Mouse (Mus musculus): ENCODE measurements around the gene Mbnl2.

Gene Mbnl2

GRCm38 (mm10) chr14:120402715-120403114 is 127.2 kb downstream of the Mbnl2 start:
- intact Hi-C loops (cut with DNase I) = loop anchor here (5.0 kb wide), 1 partner anchor 325 kb away; no protein-coding TSS in a partner anchor

- intact Hi-C loops (cut with DNase I) = loop anchor here (5.0 kb wide), 1 partner anchor 327 kb away; no protein-coding TSS in a partner anchor
These were observed 128.9 kb downstream of the Mbnl2 start for GRCm38 (mm10) chr14:120404364-120404763.

- intact Hi-C loops (cut with DNase I) = loop anchor here (5.0 kb wide), 1 partner anchor 328 kb away; no protein-coding TSS in a partner anchor
These were observed 129.5 kb downstream of the Mbnl2 start for GRCm38 (mm10) chr14:120404811-120405582.

- intact Hi-C loops (cut with DNase I) = no loop called here
These were observed 130.1 kb downstream of the Mbnl2 start for GRCm38 (mm10) chr14:120405597-120405996.

GRCm38 (mm10) chr14:120406271-120406670 is 130.8 kb downstream of the Mbnl2 start:
- intact Hi-C loops (cut with DNase I) = no loop called here

- intact Hi-C loops (cut with DNase I) = no loop called here
These were observed 131.4 kb downstream of the Mbnl2 start for GRCm38 (mm10) chr14:120406820-120407219.

- intact Hi-C loops (cut with DNase I) = no loop called here
These were observed 134.4 kb downstream of the Mbnl2 start for GRCm38 (mm10) chr14:120409854-120410253.

- intact Hi-C loops (cut with DNase I) = no loop called here
These were observed 141.4 kb downstream of the Mbnl2 start for GRCm38 (mm10) chr14:120416886-120417285.

- intact Hi-C loops (cut with DNase I) = no loop called here
These were observed 143.5 kb downstream of the Mbnl2 start for GRCm38 (mm10) chr14:120418964-120419363.

- intact Hi-C loops (cut with DNase I) = loop anchor here (10.0 kb wide), 1 partner anchor 236 kb away; no protein-coding TSS in a partner anchor
These were observed 153.0 kb downstream of the Mbnl2 start for GRCm38 (mm10) chr14:120428497-120428896.

- intact Hi-C loops (cut with DNase I) = no loop called here
These were observed 157.3 kb downstream of the Mbnl2 start for GRCm38 (mm10) chr14:120432773-120433172.

GRCm38 (mm10) chr14:120433931-120434398 is 158.5 kb downstream of the Mbnl2 start:
- intact Hi-C loops (cut with DNase I) = no loop called here

GRCm38 (mm10) chr14:120434831-120435230 is 159.4 kb downstream of the Mbnl2 start:
- intact Hi-C loops (cut with DNase I) = no loop called here

- intact Hi-C loops (cut with DNase I) = no loop called here
These were observed 165.2 kb downstream of the Mbnl2 start for GRCm38 (mm10) chr14:120440716-120441115.

GRCm38 (mm10) chr14:120441256-120441655 is 165.8 kb downstream of the Mbnl2 start:
- intact Hi-C loops (cut with DNase I) = no loop called here

GRCm38 (mm10) chr14:120441836-120442235 is 166.4 kb downstream of the Mbnl2 start:
- intact Hi-C loops (cut with DNase I) = no loop called here

GRCm38 (mm10) chr14:120454221-120454620 is 178.8 kb downstream of the Mbnl2 start:
- intact Hi-C loops (cut with DNase I) = no loop called here

- intact Hi-C loops (cut with DNase I) = no loop called here
These were observed 188.7 kb downstream of the Mbnl2 start for GRCm38 (mm10) chr14:120463938-120464727.

GRCm38 (mm10) chr14:120466816-120467215 is 191.3 kb downstream of the Mbnl2 start:
- intact Hi-C loops (cut with DNase I) = no loop called here

GRCm38 (mm10) chr14:120469126-120469790 is 193.8 kb downstream of the Mbnl2 start:
- intact Hi-C loops (cut with DNase I) = no loop called here

- intact Hi-C loops (cut with DNase I) = loop anchor here (5.0 kb wide), 1 partner anchor 286 kb away; no protein-coding TSS in a partner anchor
These were observed 200.8 kb downstream of the Mbnl2 start for GRCm38 (mm10) chr14:120476186-120476697.

Measured in adrenal gland (tissue).